Mouse (Mus musculus) retina, postnatal 7 days (tissue): ENCODE results near the gene Csnk1d.
A peak's percentile ranks its signal among the peaks of the same experiment; 100 is the strongest.

Source experiments
- DNase-seq: peaks from one replicate; pipeline ENCODE4 v3.0.0-alpha.2; 2012; ENCODE audit warnings: low read depth, low spot score

Gene Csnk1d

GRCm38 (mm10) chr11:120990951-120991526 lies at the start of gene Csnk1d:
TSS of gene Csnk1d (minus strand) at chr11:120991330.
- DNase-seq, result peak; percentile 95

- no peak for DNase-seq
These were observed 48.2 kb upstream of the Csnk1d start, which contains the start of gene Cd7 for GRCm38 (mm10) chr11:121039302-121039701. TSS of gene Cd7 (minus strand) at chr11:121039418.

GRCm38 (mm10) chr11:121038366-121039240 lies 47.5 kb upstream of the Csnk1d start:
- DNase-seq, result no peak

DNA sequence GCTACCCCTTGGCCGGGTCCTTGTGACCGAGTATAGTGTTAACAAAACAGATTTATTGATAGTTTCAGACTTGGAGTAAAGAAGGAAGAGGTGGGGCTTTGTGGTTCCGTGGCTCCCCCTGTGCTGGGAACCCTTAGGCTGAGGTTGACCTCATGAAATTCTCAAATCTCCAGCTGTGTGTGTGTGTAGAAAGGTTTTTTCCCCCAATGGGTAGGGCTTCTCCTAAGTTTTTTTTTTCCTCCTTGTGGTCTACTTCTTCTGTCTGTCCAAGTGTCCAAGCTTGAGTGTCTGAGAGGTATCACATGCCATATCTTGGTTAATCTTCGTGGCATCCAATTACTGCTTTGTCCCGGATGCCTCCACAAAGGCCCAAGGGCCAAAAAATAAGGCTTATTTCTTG lies 42.0 kb upstream of the Csnk1d start:
- no peak for DNase-seq

- no peak for DNase-seq
These were observed 36.1 kb upstream of the Csnk1d start for GRCm38 (mm10) chr11:121027259-121027658.

GRCm38 (mm10) chr11:121024163-121024562 lies 33.0 kb upstream of the Csnk1d start:
- DNase-seq, result no peak

DNA sequence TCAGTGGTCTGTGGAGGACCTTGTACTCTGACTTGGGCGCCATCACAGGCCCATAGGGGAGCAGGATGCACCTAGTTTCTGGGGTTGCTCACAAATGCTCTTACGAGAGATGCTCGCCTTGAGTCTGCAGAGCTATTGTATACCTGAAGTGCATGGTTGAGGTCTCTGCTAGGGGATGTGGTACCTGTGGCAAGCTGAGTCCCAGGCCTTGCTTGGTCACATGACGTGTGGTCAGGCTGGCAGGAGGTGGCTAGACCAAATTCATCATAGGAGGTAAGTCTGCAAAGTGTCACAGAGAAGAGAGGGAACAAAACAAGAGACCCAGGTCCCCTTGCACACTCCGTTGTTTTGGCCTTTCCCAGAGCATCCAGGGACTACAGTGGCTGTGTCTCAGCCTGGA lies 28.4 kb upstream of the Csnk1d start:
- no peak for DNase-seq

- peak; percentile 49 for DNase-seq
These were observed 26.6 kb upstream of the Csnk1d start for GRCm38 (mm10) chr11:121017703-121018102.

DNA sequence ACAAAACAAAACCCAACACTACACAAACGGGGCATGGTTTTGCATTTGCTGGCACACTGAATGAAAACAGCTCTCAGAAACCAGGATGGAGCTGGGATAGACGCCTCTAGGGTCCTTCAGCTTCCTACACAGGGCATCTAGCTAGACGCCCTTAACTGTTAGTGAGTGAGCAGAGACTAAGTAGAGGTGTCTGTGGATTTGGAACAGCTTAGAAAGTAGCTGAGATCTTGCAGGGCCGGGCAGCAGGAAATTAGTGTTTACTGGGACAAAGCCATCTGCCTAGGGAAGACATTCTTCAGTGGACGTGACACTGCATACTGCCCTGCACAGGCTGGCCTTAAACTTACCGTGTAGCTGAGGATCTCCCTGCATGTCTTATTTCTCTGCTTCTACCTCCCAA lies 24.3 kb upstream of the Csnk1d start:
- DNase-seq, result no peak

DNA sequence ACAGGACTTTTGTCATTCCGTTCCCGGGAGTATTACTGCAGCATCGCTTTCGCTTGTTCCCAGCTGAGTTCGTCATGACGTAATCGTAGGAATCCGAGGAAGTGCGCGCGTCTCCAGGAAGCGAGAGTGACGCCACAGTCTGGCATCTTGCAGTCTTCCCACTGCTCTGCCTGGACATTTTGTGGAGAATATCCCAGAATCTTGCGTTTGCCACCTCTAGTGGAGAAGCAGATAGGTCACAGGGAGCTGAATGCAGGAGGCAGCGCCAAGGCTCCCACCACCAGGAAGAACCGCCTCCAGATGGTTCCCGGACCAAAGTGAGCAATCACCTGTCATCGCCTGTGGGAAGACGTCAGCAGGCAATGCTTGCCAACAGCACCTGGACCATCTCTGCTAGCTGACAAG lies 23.8 kb upstream of the Csnk1d start:
- DNase-seq, result no peak

DNA sequence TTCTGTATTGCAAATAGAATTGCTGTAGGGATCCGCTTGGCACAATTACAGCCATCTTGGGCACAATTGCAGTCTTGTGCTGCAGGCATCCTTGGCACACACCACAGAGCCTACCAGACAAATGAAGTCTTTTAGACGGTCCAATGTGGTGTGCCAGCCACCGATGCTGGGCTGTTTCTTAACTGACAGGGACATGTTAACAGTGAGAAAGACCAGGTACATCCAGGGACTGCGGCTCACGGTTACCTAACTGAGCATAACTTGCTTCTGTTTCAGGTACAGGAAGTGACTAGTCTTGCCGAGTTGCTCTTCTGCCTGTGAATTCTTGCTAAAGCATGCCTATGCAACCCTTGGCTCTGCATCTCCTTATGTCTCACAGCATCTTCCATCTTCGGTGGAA lies 22.5 kb upstream of the Csnk1d start:
- DNase-seq, result no peak

DNA sequence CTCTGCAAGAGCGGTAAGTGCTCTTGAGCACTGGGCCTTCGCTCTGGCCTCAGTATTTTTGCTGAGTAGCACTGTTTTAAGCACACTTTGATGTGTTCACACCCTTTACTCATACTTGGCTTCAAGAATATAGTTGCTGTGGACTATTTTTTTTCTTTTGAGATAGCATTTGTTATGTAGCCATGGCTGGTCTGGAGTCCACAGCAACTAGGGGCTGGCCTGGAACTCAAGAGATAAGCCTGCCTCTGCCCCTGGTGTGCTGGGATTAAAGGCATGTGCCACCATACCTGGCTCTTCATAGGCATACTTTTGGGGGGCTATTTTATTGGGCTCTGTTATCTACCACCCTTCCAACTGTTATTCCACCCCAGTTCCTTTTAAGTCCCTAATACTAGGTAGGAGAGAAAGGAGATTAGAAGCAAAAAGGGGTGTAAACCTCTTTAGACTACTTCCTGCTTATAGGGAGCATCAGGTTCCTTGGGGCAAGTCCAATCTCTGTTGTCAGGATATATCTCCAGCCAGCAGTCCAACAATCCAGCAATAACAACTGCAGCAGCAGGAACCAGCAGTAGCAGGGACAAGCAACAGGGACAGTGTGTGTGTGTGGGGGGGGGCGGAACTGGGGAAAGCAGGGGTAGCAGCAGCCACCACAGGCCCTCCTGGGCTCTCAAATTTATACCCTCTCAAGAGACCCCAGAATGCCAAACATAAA lies 19.1 kb upstream of the Csnk1d start:
- no peak for DNase-seq

DNA sequence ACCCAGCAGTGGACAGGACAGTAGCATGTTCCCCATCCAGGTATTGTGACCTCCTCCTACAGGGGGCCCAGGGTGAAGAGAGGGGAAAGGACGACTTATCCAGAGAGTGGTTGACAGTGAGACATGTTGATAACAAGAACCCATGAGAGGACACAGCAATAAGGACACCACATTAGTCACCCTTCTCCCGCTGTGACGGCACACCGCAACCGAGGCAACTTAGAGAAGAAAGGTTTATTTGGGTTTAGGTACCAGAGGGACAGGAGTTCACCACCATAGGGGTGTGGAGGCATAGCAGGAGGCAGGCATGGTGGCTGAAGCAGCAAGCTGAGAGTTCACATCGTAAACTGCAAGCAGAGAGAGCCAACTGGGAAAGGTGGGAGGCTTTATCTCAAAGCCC lies 15.1 kb upstream of the Csnk1d start:
- DNase-seq, result no peak

GRCm38 (mm10) chr11:121004281-121004680 lies 13.2 kb upstream of the Csnk1d start:
- DNase-seq, result no peak

- no peak for DNase-seq
These were observed 10.8 kb upstream of the Csnk1d start for GRCm38 (mm10) chr11:121001966-121002365.

- no peak for DNase-seq
These were observed 3.6 kb upstream of the Csnk1d start for GRCm38 (mm10) chr11:120994741-120995140.

GRCm38 (mm10) chr11:120993586-120993985 lies 2.5 kb upstream of the Csnk1d start:
- no peak for DNase-seq

- DNase-seq, result no peak
These were observed 1.9 kb upstream of the Csnk1d start for GRCm38 (mm10) chr11:120993080-120993479.

GRCm38 (mm10) chr11:120991791-120992190 lies 661 bp upstream of the Csnk1d start:
- DNase-seq, result no peak

GRCm38 (mm10) chr11:120990126-120990781 lies 876 bp downstream of the Csnk1d start:
- DNase-seq, result no peak

GRCm38 (mm10) chr11:120989523-120989922 lies 1.6 kb downstream of the Csnk1d start:
- DNase-seq, result no peak

DNA sequence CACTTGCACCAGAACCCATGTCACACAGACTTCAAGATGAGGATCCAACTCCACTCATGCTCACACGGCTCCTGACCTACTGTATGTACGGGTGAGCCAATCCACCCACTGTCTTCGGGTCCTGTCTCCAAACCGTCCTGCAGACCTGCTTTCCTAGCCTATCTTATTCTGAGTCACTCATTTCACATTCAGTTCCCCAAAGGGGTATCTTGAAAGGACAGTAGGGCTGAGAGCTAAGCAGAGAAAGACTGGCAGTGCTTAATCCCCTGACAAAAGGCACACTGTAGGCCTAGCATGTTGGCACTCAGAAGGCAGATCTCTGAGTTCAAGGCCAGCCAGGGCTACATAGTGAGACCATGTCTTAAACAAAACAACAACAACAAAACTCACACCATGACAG lies 2.7 kb downstream of the Csnk1d start:
- DNase-seq, result no peak
